Mouse (Mus musculus) gastrocnemius, postnatal 36 days (tissue): ENCODE measurements at regions not wholly inside any gene's neighbourhood (a gene's known extent, or its start where the extent isn't known, plus 50 kb on each side); places are given as distances from the start of the nearest gene placed in this dataset.
A peak's percentile ranks its signal among the peaks of the same experiment; 100 is the strongest.

Experiments used
- DNase-seq, 2 experiments: peaks; one replicate each; pipeline ENCODE4 v3.0.0; 2022
- intact Hi-C: fragments of 180-260 bp; cut with DNase I; formaldehyde crosslinking; loops from one replicate; pipeline ENCODE4 v1.15.1; 2025

DNA sequence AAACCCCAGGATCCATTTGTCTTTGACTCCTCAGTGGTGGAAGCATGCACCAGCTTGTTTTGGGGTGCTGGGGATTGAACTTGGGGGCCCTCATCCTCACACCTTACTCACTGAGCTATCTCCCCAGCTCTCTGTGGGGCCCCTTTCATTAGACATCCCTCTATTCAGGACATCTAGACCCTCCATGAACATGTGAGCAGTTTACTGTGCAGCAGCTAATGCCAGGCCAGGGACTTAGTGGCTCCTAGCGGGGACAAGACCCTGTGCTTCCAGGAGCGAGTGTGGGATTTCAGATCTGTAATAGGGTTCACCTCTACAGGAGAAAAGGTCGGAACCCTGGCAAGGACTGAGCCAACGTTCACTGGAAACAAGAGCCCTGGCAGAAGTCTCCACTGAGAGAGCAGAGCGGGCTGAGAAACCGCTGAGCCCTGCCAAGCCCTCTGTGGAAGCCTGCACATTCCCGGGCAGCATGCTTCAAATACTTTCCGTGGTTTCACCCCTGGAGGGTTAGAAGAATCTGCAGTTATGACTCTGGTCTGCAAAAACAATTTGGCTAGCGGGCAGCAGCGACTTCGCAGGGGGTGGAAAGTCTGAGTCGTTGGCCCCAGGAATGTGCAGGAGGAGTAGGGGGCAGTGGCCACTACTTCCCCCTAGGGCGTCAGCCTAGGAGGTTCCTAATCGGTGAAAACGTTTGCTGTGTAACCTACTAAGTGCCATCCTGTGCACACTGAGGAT is 125.6 kb downstream of the Smad6 start:
- DNase-seq: peak; percentile 56 to 70
- intact Hi-C loops: no loop called here

DNA sequence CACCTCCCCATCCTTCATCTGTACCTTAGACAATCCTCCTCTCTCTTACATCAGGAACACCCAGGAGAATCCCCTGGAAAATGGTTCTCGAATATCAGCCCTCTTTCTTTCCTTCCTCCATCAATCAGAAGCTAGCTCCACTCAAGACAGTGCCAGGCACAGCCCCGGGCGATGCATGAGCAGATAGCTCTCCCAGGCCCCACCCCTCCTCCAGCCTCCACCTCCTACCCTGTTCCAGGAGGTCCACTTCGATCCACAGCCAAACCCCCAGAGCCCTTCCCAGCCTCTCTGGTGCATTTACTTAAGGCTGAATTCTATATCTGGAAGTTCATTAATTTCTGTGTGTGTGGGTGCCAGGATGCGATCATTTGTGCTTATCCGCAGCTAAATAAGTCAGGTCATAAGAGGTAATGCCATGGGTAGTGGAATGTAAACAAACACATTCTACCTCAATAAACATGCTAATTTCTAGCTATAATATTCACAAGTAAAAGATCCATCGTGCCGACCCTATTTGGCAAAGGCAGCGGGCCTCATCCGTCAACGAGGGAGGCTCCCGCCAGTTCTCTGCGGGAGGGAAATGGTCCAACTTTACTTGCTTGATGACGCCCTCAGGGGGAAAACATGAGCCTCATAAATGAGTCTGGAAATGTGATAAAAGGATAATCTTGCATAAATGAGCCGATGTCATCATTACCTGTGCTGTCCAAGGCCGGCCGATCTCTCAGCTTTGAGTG is 129.5 kb downstream of the Smad6 start:
- no peak for DNase-seq
- intact Hi-C loops: no loop called here

DNA sequence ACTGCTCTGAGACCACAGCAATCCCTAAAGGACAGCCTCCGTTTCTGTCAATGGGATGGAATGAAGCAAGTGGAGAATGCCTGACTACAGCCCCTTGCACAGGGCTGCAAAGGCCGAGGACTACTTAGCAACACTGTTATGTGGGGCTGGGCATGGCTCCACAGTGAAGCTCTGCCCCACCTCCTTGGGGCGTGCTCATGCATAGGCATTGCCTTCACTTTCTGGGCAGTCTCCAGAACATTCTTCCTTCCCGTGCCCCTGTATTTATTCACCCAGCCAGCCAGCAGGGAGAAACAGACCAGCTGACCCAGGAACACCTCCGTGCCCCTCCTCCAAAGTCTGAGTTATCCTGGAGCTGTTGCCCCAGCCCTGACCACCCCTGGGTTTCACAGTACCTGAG is 131.1 kb downstream of the Smad6 start:
- intact Hi-C loops: no loop called here
- no peak for DNase-seq

DNA sequence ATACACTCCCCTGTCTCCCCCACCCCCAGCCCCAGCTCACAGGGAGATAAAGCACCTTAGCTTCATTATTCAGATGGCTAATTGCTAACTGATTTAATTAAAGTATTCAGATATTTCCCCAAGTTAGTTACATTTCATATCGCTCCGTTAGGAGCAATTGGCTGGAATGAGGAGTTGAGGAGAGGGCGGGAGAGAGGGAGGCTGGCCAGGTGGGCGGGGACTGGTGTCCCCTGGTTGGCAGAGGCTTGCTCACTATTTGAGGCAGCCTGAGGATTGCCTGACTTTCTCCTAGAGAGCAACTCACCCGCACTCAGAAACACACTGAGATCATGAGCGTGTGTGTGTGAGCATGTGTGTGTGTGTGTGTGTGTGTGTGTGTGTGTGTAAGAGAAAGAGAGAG is 131.8 kb upstream of the Smad3 start:
- DNase-seq: no peak
- intact Hi-C loops: loop anchor here (10.0 kb wide), 1 partner anchor 1965 kb away; no protein-coding TSS in a partner anchor

DNA sequence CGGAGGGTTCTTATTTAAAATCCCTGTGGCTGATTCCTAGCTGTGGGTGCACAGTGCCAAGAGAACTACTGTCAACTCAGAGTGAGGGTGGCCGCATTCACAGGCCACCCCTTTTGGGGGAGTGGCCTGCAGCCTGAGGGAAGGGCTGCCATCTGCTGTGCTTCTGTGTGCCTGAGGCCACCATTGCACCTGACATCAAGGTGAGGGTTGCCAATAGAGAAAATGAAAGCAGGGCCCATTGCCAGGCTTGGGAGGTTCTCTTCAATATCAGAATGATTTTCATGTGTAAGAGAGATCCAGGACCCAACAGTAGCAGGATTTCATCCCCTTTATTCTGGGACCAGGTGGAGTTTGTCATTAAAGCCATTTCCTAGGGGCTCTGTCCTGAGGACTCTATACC is 127.2 kb upstream of the Smad3 start:
- no peak for DNase-seq
- intact Hi-C loops: loop anchor here (10.0 kb wide), 1 partner anchor 1960 kb away; no protein-coding TSS in a partner anchor

DNA sequence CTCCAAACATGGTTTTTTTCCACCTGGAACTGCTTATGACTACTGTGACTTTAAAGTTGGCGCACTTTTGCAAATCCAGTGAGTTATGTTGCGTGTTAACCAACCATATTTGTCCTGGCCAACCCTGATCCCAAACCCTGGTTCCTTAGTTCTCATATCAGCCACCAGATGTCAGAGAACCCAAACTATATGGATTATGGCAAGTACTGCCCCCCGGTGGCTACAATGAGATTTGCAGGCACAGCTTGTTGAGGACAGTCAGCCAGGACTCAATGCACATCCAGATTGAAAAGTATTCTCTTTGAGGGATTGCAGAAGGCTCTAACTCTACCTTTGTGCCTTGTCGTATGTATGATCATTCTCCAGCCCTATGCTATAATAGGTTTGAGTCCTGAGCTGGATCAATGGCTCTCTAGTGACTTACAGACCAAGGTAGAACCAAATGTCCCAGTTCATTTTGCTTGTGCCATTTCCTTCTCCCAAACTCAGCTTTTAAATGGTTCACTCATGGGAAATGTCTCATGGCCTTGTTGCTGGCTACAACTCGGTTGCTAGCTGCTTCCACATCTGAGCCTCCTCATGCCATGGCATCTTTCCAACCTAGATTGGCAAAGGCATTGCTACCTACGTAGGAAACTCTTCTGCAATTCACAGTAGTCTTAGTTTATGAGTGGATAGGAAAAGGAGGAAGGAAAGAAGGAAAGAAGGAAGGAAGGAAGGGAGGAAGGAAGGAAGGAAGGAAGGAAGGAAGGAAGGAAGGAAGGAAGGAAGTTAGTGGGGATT is 126.1 kb upstream of the Smad3 start:
- intact Hi-C loops: loop anchor here (10.0 kb wide), 1 partner anchor 1959 kb away; no protein-coding TSS in a partner anchor
- no peak for DNase-seq

DNA sequence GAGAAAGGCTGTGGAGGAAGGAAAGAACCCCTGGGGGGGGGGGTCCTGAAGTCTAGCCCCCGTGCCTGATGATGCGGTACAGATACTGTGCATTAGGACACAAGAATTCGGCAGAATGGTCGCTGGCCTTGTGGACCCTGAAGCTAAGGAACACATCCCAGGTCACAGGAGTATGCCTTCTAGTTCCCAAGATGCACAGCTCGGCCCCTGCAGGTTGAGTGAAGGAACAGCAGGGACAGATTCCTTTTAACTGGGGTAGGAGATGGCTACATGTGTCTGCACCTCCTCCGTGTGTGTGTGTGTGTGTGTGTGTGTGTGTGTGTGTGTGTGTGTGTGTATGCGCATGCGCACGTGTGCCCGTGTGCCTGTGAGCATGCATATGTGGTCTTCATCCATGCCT is 123.9 kb upstream of the Smad3 start:
- intact Hi-C loops: loop anchor here (10.0 kb wide), 1 partner anchor 1957 kb away; no protein-coding TSS in a partner anchor
- no peak for DNase-seq

DNA sequence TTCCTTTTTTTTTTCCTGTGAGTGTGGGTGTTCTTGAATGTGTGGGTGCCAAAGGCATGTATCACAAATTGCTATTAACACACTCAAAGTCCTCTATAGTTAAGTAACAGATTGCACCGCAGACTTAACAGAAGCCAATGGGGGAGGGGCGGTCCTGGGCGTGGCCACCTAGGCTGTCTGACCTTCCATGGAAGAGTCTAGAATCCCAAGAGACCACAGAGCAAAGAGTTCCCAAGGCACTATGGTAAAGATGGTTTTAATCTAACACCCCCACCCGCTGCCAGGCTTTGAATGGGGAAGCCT is 123.4 kb upstream of the Smad3 start:
- no peak for DNase-seq
- intact Hi-C loops: loop anchor here (10.0 kb wide), 1 partner anchor 1956 kb away; no protein-coding TSS in a partner anchor

DNA sequence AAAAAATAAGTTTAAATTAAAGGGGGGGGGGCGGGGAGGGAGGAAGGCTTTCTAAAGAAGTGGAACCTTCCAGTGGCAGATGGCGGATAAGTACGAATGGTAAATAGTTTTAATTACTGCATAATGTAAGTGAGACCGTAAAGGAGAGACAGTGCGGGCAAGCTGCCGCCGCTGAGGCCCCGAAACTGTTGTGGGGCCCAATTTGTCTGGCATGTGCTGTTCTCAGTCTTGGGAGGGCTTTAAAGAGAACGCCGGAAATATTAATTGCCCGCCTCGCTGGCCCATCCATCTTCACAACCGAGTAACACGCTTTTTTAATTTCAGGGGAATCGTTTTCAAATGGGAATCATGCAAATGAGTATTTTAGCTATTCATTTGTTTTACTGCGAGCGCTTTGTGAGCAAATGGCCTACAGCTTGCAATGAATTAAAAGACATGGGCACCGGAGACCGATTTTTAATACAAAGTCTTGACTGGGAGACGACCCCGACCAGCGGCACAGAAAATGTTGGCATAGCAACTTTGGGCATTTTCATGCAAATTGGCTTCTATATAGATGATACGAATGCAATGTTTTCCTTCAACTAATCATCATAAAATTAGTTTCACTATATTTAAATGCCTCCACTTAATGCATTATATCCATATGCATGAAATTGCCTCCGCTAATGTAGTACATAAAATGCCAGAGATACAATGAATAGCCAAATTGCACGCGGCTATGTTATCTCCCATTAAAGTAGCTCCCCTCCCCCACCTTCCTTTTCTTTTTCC is 122.9 kb upstream of the Smad3 start:
- intact Hi-C loops: loop anchor here (10.0 kb wide), 1 partner anchor 1956 kb away; no protein-coding TSS in a partner anchor
- no peak for DNase-seq

DNA sequence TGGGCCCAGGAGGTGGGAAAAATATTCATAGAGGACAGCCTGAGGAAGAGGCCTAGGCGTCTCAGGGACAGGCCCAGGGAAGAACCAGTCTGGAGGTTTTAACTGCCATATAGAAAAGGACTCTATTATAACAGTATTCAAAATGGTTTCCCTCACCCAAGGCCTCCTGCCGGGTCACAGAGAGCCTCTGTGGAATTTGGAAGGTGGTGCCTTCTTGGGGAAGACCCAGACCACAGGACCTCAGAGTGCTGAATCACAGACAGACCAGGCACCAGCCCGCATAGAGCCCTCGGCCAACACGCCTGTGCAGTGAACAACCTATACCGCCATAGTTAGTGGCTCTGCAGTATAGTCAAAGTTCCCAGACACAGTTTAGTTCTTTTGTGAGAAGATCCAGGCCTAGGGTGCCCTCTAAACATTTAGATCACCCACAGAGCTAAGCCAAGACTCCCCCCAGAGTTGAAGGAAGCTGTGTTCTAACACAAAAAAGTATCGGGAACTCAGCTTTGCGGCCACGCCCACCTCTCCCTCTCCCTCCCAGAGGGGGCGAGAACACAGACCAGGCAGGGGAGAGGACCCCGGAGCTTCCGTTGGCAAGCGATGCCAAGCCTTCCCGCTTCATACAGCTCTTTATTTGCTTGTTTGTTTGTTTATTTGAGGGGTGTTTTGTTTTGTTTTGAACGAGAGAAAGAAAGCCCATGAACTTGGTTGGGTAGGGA is 122.1 kb upstream of the Smad3 start:
- no peak for DNase-seq
- intact Hi-C loops: loop anchor here (10.0 kb wide), 1 partner anchor 1955 kb away; no protein-coding TSS in a partner anchor

DNA sequence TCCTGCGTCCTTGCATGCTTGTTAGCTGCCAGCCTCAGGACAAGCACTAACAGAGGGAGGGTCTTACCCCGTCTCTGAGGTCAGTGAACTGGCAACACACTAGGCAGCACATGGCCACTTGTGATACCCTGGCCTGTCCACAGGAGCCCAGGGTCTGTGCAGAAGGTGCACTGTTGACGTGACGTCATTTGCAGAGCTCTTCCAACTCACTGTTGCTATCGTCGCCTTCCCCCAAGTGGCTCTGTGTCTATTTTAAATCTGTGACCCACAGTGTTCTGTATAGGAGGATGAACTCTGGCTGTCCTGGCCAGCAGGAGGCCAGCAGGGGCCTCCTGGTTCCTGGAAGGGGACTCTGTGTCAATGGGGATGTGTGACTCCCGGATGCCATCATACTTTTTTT is 120.1 kb upstream of the Smad3 start:
- intact Hi-C loops: no loop called here

DNA sequence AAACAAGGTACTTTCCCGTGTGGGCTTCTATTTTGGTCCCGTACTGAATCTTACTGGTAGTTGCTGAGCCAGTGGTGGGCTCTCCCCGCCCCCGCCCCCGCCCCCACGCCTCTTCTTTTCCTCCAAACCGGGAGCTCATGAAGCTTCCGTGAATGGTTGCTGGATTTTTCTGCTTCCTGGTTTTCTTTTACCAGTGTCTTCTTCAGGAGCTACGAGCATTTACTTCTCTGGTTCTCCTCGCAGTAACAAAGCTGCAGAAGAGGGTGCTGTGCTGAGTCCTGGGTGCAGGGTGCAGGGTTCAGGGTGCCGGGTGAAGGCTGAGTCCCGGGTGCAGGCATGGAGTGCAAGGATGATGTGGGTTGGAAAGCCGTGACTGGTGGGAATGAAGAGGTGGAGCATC is 119.1 kb upstream of the Smad3 start:
- intact Hi-C loops: no loop called here
- DNase-seq: no peak

More for the DNA sequence above, 120.1 kb upstream of the Smad3 start:
- DNase-seq: no peak

DNA sequence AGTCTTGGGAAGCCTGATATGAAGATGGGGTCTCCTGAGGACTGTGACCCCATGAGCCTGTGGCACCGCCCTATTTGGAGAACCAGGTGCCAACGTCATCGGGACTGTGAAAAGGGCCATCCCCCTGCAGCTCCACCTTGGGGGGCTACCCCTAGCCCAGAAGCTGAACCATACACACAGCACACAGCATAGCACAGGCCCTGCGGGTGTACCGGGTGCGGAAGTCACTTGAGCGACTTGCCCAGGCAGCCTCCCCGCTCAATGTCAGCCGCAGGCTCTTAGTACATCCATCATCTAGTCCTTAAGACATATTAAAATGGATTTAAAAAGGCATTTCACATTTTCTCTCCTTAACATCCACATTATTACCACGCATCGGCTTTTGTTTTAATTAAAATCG is 118.2 kb upstream of the Smad3 start:
- intact Hi-C loops: no loop called here
- no peak for DNase-seq

DNA sequence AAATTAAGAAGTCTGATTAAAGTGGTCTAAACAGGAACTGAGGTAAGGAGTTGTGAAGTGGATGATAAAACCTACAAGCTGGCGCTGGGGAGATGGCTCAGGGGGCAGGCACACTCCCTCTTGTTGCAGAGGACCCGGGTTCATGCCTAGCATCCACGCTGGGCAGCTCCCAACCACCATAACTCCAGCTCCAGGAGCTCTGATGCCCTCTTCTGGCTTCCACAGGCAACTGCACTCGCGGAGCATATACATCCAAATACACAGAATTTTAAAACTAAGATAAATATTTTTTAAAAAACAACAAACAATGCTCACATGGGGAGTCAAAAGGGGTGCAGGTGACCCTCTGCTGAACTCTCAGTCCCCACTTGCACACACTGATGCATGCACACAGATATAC is 117.4 kb upstream of the Smad3 start:
- no peak for DNase-seq
- intact Hi-C loops: no loop called here

DNA sequence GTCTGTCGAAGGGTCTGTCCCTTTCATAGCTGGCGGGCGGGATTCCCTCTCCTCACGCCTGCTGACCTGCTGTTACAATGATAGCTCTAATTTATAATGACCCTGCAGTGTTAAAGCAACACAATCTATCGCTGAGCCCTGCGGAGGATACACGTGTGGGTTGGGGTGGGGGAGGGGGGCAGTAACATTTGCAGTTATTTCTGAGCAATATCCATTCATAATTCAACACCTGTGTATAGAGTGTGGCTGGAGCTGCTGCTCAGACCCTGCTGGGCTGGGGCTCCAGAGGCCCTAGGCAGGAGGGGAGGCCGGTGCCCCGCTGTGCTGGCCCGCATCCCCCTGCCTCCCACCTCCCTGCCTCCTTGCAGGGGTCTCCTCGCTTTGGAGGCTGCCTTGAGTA is 106.6 kb upstream of the Smad3 start:
- DNase-seq: no peak
- intact Hi-C loops: no loop called here

DNA sequence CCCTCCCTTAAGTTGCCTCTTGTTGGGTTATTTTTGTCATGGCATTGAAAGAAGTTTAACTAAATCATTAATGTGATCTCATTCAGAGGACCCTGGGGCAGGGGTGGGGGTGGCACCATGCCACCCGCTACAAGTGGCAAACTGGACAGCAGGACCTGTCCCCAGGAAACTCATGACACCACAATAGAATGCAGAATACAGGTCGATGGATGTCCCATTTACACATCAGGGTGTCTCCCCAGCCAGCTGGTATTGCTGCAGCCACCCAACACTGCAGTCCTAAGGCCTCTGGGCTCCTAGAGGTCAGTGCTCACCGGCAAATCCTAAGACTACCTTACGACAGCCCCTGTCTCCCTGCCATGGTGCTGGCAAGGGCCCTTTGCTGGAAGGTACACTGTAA is 105.5 kb upstream of the Smad3 start:
- DNase-seq: no peak
- intact Hi-C loops: no loop called here

DNA sequence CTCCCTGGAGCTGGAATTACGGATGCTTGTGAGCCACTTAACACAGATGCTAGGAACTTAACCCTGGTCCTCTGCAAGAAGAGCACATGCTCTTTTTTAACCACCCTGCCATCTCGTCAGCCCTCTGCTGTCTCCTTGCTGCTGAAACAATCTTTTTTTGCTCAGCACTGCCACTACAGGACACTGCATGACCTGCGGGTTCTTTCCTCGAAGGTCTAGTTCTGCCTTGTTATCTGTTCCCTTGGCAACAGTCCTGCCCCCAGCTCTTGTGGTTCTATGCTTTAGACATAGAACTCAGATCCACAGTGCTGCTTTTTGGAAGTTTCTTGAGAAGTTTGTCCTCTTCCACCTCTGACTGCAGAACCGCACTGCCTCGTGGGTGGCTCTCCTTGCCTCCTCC is 104.6 kb upstream of the Smad3 start:
- no peak for DNase-seq
- intact Hi-C loops: no loop called here

DNA sequence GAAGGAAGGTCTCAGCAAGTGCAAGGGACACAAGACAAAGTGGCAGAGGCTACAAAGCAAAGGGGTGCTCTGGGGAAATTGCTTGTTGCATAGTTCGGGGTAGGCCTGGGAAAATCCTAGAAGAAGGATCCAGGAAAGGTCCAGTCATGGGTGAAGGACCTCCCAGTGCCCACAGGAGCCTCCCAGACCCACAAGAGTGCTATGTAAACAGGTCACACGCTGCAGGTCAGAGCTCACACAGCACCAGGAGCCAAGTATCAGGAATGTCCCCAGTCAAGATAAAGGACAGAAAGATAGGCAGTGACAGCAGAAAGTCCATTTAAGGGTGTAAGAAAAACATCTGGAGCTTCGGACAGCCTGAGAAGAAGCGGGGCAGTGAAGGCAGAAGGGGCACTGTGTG is 103.6 kb upstream of the Smad3 start:
- DNase-seq: no peak
- intact Hi-C loops: no loop called here

DNA sequence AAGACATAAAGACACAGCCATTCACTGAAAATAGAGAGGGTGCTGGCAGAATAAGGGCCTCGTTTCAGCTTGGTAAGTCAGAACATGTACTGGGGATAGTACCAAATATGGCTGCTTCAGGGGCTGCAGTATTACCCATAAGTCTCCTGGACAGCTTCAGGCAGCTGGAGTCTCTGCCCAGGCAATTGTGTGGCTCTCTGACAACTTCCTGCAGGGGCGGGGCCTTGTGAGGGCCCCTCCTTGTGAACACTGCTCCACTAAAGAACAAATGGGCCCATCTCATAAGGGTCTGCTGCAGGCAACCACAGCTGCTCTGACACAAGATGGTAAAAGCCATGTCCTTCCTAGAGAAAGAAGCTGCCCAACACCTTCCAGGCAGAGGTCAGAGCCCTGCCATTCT is 102.4 kb upstream of the Smad3 start:
- DNase-seq: no peak
- intact Hi-C loops: no loop called here
